In genomic region chr3:69797533-69797932, GRCm38 (mm10) we compare ENCODE assay signal across 20 mouse cellular contexts.
A peak's percentile ranks its signal among the peaks of the same experiment; 100 is the strongest.
DNase-seq lines count a peak whose midpoint lies in the region; ATAC-seq and TF ChIP-seq lines count a peak whose summit lies in the region.
"Had no signal": no experiment of that assay in that cellular context is flagged by ENCODE, and none has a peak within 500 bp of the region (broad histone marks: within the 10 kb centered on the region; RNA-seq: fewer than 3 reads in every experiment).

No protein-coding gene starts in this region.

- no peak overlapping the region for H3K9ac ChIP-seq in heart, embryonic 12.5 days
- H3K9ac ChIP-seq: forebrain, embryonic 13.5 days; forebrain, postnatal 0 days; heart, embryonic 15.5 days; hindbrain, embryonic 13.5 days had no signal

- intact Hi-C loops in left cerebral cortex, postnatal 25 days (cut with DNase I), result no loop called here

- no peak overlapping the region for H3K4me3 ChIP-seq in heart, embryonic 12.5 days
- H3K4me3 ChIP-seq: embryonic facial prominence, embryonic 10.5 days; forebrain, embryonic 13.5 days; heart, embryonic 15.5 days; hindbrain, embryonic 13.5 days had no signal

- H3K27ac ChIP-seq in heart, embryonic 12.5 days (ENCODE audit: poor library complexity, severe bottlenecking), result no peak overlapping the region
- H3K27ac ChIP-seq: embryonic facial prominence, embryonic 10.5 days; forebrain, embryonic 13.5 days; heart, embryonic 15.5 days; hindbrain, embryonic 13.5 days; hindbrain, postnatal 0 days had no signal

- H3K4me2 ChIP-seq in heart, embryonic 12.5 days, result no peak overlapping the region
- H3K4me2 ChIP-seq: forebrain, embryonic 13.5 days; heart, embryonic 15.5 days; hindbrain, embryonic 13.5 days had no signal

- no peak for TF ChIP-seq POLR2A in brain, embryonic 14.5 days (IDR thresholded peaks at IDR 0.05; ENCODE audit: borderline replicate concordance, extremely low read depth, insufficient read depth, insufficient read length, poor library complexity, severe bottlenecking)

- no peak for TF ChIP-seq CTCF in brain, embryonic 14.5 days (IDR thresholded peaks at IDR 0.05; ENCODE audit: borderline replicate concordance, extremely low read depth, insufficient read depth, insufficient read length)

- no peaks in the 10 kb centered on the region for H3K4me1 ChIP-seq in heart, embryonic 12.5 days (replicated peaks)
- H3K4me1 ChIP-seq: embryonic facial prominence, embryonic 10.5 days; forebrain, embryonic 13.5 days; heart, embryonic 15.5 days had no signal

- WGBS in heart, embryonic 12.5 days, result 85% methylated on average over 4 of the region's 4 CpGs

- H3K36me3 ChIP-seq in heart, embryonic 12.5 days, result no peaks in the 10 kb centered on the region
- H3K36me3 ChIP-seq: embryonic facial prominence, embryonic 10.5 days; heart, embryonic 15.5 days; hindbrain, embryonic 13.5 days had no signal

- no peaks in the 10 kb centered on the region for H3K9me3 ChIP-seq in heart, embryonic 12.5 days (replicated peaks)
- H3K9me3 ChIP-seq: embryonic facial prominence, embryonic 10.5 days; forebrain, embryonic 13.5 days; heart, embryonic 15.5 days; hindbrain, embryonic 13.5 days had no signal

- no peaks in the 10 kb centered on the region for H3K27me3 ChIP-seq in heart, embryonic 12.5 days (replicated peaks)
- H3K27me3 ChIP-seq: forebrain, embryonic 13.5 days; heart, embryonic 15.5 days; hindbrain, embryonic 13.5 days had no signal

- ATAC-seq in heart, embryonic 12.5 days (ENCODE audit: insufficient number of reproducible peaks, low FRiP score), result no peak
- ATAC-seq: forebrain, embryonic 13.5 days; forebrain, postnatal 0 days; hindbrain, postnatal 0 days had no signal

- peak; percentile 2 for DNase-seq in brain, embryonic 14.5 days (ENCODE audit: low read depth)
- DNase-seq in cerebellum, adult 11-12 months, result peak; percentile 93
- DNase-seq in cerebellum, adult 9-10 months, result peak; percentile 92
- peak; percentile 85 to 90 for DNase-seq in cerebellum, postnatal 25 days
- no peak for DNase-seq in left cerebral cortex, postnatal 25 days (ENCODE audit: low spot score in 2 of 2)
- DNase-seq in left cerebral cortex, adult 18-20 months (ENCODE audit: low spot score in 2 of 2), result no peak
- DNase-seq: adrenal gland, adult 8-10 months; adrenal gland, postnatal 36 days; forebrain, postnatal 0 days; gastrocnemius, postnatal 36 days; heart, adult 11 months; heart, postnatal 14 days; kidney, adult 11 months; kidney, adult 9 months had no signal

Comparison
In these comparisons a context has a peak if more than half of its experiments do, and no peak if none do; other contexts are left out.
1. DNase-seq: peak in brain, embryonic 14.5 days (single experiment), cerebellum, adult 11-12 months (single experiment), cerebellum, adult 9-10 months (single experiment) and cerebellum, postnatal 25 days (2 of 2); none in left cerebral cortex, postnatal 25 days (0 of 2) and left cerebral cortex, adult 18-20 months (0 of 2).